Mouse (Mus musculus): ENCODE results near the gene Cep112. TPM values are rescaled to one million over a fixed set of nuclear protein-coding genes. Genes with fewer than 3 reads are reported as not detected.

Cep112 gene
- polyA plus RNA-seq, 1 experiment from 2014 or later = 11.6 TPM

GRCm38 (mm10) chr11:108559506-108559905 lies 134.5 kb downstream of the Cep112 start:
- Histone ChIP-seq H3K27ac (no peak overlapping the region), H3K4me1 (no peaks in the 10 kb centered on the region), H3K27me3 (ENCODE audit: insufficient read depth, poor library complexity, severe bottlenecking) (no peaks in the 10 kb centered on the region), H3K9me3 (no peaks in the 10 kb centered on the region), H3K4me3 (no peak overlapping the region), H3K36me3 (no peaks in the 10 kb centered on the region)
- no peak for DNase-seq (ENCODE audit: low spot score)

GRCm38 (mm10) chr11:108562076-108562475 lies 137.1 kb downstream of the Cep112 start:
- no peak overlapping the region for H3K4me3 ChIP-seq
- H3K4me1 ChIP-seq = no peaks in the 10 kb centered on the region
- WGBS = 79% methylated on average over 5 of the region's 5 CpGs
- H3K27me3 ChIP-seq (ENCODE audit: insufficient read depth, poor library complexity, severe bottlenecking) = no peaks in the 10 kb centered on the region
- no peak for DNase-seq (ENCODE audit: low spot score)
- no peaks in the 10 kb centered on the region for H3K36me3 ChIP-seq
- no peaks in the 10 kb centered on the region for H3K9me3 ChIP-seq
- no peak overlapping the region for H3K27ac ChIP-seq

GRCm38 (mm10) chr11:108586551-108587184 lies 161.7 kb downstream of the Cep112 start:
- no peak for DNase-seq (ENCODE audit: low spot score)
- Histone ChIP-seq H3K4me1 (peaks cover 11% of the 10 kb centered on the region; the same call in 1 of the 2 replicates), H3K36me3 (no peaks in the 10 kb centered on the region), H3K9me3 (no peaks in the 10 kb centered on the region), H3K4me3 (no peak overlapping the region), H3K27me3 (ENCODE audit: insufficient read depth, poor library complexity, severe bottlenecking) (no peaks in the 10 kb centered on the region), H3K27ac (no peak overlapping the region)
- WGBS = 57% methylated on average over 7 of the region's 7 CpGs

- H3K9me3 ChIP-seq = no peaks in the 10 kb centered on the region
- H3K27me3 ChIP-seq (ENCODE audit: insufficient read depth, poor library complexity, severe bottlenecking) = no peaks in the 10 kb centered on the region
- H3K4me1 ChIP-seq = no peaks in the 10 kb centered on the region
- H3K27ac ChIP-seq = no peak overlapping the region
- 60% methylated on average over 5 of the region's 5 CpGs for WGBS
- no peak overlapping the region for H3K4me3 ChIP-seq
- no peak for DNase-seq (ENCODE audit: low spot score)
- no peaks in the 10 kb centered on the region for H3K36me3 ChIP-seq
Observed at GRCm38 (mm10) chr11:108593207-108593958, 168.4 kb downstream of the Cep112 start.

- H3K9me3 ChIP-seq = no peaks in the 10 kb centered on the region
- DNase-seq (ENCODE audit: low spot score) = no peak
- WGBS = 64% methylated on average over 2 of the region's 2 CpGs
- no peak overlapping the region for H3K4me3 ChIP-seq
- H3K27me3 ChIP-seq (ENCODE audit: insufficient read depth, poor library complexity, severe bottlenecking) = no peaks in the 10 kb centered on the region
- no peak overlapping the region for H3K27ac ChIP-seq
- no peaks in the 10 kb centered on the region for H3K4me1 ChIP-seq
- H3K36me3 ChIP-seq = no peaks in the 10 kb centered on the region
Observed at GRCm38 (mm10) chr11:108593959-108594579, 169.1 kb downstream of the Cep112 start.

GRCm38 (mm10) chr11:108605301-108605700 lies 180.3 kb downstream of the Cep112 start:
- Histone ChIP-seq H3K27me3 (ENCODE audit: insufficient read depth, poor library complexity, severe bottlenecking) (no peaks in the 10 kb centered on the region), H3K36me3 (no peaks in the 10 kb centered on the region), H3K27ac (no peak overlapping the region), H3K9me3 (no peaks in the 10 kb centered on the region), H3K4me3 (no peak overlapping the region), H3K4me1 (no peaks in the 10 kb centered on the region)
- DNase-seq (ENCODE audit: low spot score) = no peak
- WGBS = 73% methylated on average over 3 of the region's 3 CpGs

- Histone ChIP-seq H3K4me3 (no peak overlapping the region), H3K27ac (no peak overlapping the region), H3K9me3 (no peaks in the 10 kb centered on the region), H3K27me3 (ENCODE audit: insufficient read depth, poor library complexity, severe bottlenecking) (no peaks in the 10 kb centered on the region), H3K36me3 (no peaks in the 10 kb centered on the region), H3K4me1 (no peaks in the 10 kb centered on the region)
- no peak for DNase-seq (ENCODE audit: low spot score)
- 89% methylated on average over 11 of the region's 11 CpGs for WGBS
Observed at GRCm38 (mm10) chr11:108606036-108606435, 181.0 kb downstream of the Cep112 start.

- Histone ChIP-seq H3K4me3 (no peak overlapping the region), H3K27ac (no peak overlapping the region), H3K36me3 (no peaks in the 10 kb centered on the region), H3K27me3 (ENCODE audit: insufficient read depth, poor library complexity, severe bottlenecking) (no peaks in the 10 kb centered on the region), H3K4me1 (no peaks in the 10 kb centered on the region), H3K9me3 (no peaks in the 10 kb centered on the region)
- no peak for DNase-seq (ENCODE audit: low spot score)
Observed at GRCm38 (mm10) chr11:108606836-108607235, 181.8 kb downstream of the Cep112 start.

- no peaks in the 10 kb centered on the region for H3K9me3 ChIP-seq
- no peak overlapping the region for H3K27ac ChIP-seq
- no peaks in the 10 kb centered on the region for H3K36me3 ChIP-seq
- no peaks in the 10 kb centered on the region for H3K4me1 ChIP-seq
- H3K27me3 ChIP-seq (ENCODE audit: insufficient read depth, poor library complexity, severe bottlenecking) = no peaks in the 10 kb centered on the region
- no peak overlapping the region for H3K4me3 ChIP-seq
- 81% methylated on average over 7 of the region's 7 CpGs for WGBS
- DNase-seq (ENCODE audit: low spot score) = no peak
Observed at GRCm38 (mm10) chr11:108620628-108621433, 195.8 kb downstream of the Cep112 start.

- H3K9me3 ChIP-seq = no peaks in the 10 kb centered on the region
- H3K36me3 ChIP-seq = no peaks in the 10 kb centered on the region
- DNase-seq (ENCODE audit: low spot score) = no peak
- WGBS = 85% methylated on average over 9 of the region's 9 CpGs
- no peaks in the 10 kb centered on the region for H3K27me3 ChIP-seq (ENCODE audit: insufficient read depth, poor library complexity, severe bottlenecking)
- no peak overlapping the region for H3K27ac ChIP-seq
- H3K4me1 ChIP-seq = no peaks in the 10 kb centered on the region
- H3K4me3 ChIP-seq = no peak overlapping the region
Observed at GRCm38 (mm10) chr11:108621434-108621901, 196.5 kb downstream of the Cep112 start.

- Histone ChIP-seq H3K4me3 (no peak overlapping the region), H3K4me1 (no peaks in the 10 kb centered on the region), H3K27me3 (ENCODE audit: insufficient read depth, poor library complexity, severe bottlenecking) (no peaks in the 10 kb centered on the region), H3K9me3 (no peaks in the 10 kb centered on the region), H3K36me3 (no peaks in the 10 kb centered on the region), H3K27ac (no peak overlapping the region)
- DNase-seq (ENCODE audit: low spot score) = no peak
- 68% methylated on average over 5 of the region's 5 CpGs for WGBS
Observed at GRCm38 (mm10) chr11:108625546-108626232, 200.7 kb downstream of the Cep112 start.

- Histone ChIP-seq H3K4me3 (no peak overlapping the region), H3K9me3 (no peaks in the 10 kb centered on the region), H3K4me1 (no peaks in the 10 kb centered on the region), H3K27ac (no peak overlapping the region), H3K36me3 (no peaks in the 10 kb centered on the region), H3K27me3 (ENCODE audit: insufficient read depth, poor library complexity, severe bottlenecking) (no peaks in the 10 kb centered on the region)
- no peak for DNase-seq (ENCODE audit: low spot score)
- WGBS = 62% methylated on average over 2 of the region's 2 CpGs
Observed at GRCm38 (mm10) chr11:108637780-108638179, 212.8 kb downstream of the Cep112 start.

Data from heart, embryonic 10.5 days (tissue).